Mouse (Mus musculus): ENCODE measurements at regions not wholly inside any gene's neighbourhood (a gene's known extent, or its start where the extent isn't known, plus 50 kb on each side); places are given as distances from the start of the nearest gene placed in this dataset.
"Not testable (repeated sequence)": the region's sequence is repeated elsewhere in the genome, so short reads cannot be mapped to it uniquely, and the experiment has no call there.

GRCm38 (mm10) chrX:19341231-19342007, 139.7 kb downstream of the Tex13c3 start:
- H3K27me3 ChIP-seq (ENCODE audit: control insufficient read depth, insufficient read depth, low read length); H3K27ac ChIP-seq (ENCODE audit: low read depth, low read length); H3K4me3 ChIP-seq (ENCODE audit: low read depth, low read length); H3K9ac ChIP-seq (ENCODE audit: low read length); H3K4me1 ChIP-seq (ENCODE audit: control insufficient read depth, insufficient read depth, low read length); ATAC-seq (ENCODE audit: low FRiP score); DNase-seq (ENCODE audit: low spot score, missing footprints); H3K9me3 ChIP-seq (ENCODE audit: control insufficient read depth, low read length); H3K36me3 ChIP-seq (ENCODE audit: control insufficient read depth, insufficient read depth, low read length); H3K4me2 ChIP-seq: not testable (repeated sequence)
- 75% methylated on average over 3 of the region's 3 CpGs for WGBS

DNA sequence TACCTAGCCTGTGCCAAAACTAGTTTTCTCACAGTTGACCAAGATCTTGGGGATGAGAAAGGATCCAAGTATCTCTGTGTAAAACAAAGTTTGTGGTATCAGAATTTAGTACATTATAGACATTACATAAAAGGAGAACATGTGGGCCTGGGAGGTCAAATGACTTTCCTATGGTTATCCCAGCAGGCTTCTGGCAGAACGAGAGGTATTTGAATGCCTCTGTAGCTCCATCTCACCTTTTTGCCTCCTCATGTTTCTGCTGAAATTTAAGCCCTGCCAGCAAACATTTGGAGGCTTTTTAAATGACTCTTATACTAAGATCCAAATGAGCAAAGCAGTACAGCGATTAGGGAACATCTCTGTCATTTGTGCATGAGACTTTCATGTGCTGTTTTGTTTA, 167.8 kb downstream of the Tex13c3 start:
- H3K4me2 ChIP-seq: no peak overlapping the region
- no peaks in the 10 kb centered on the region for H3K36me3 ChIP-seq (ENCODE audit: control insufficient read depth, insufficient read depth, low read length)
- H3K9ac ChIP-seq (ENCODE audit: low read length): no peak overlapping the region
- H3K4me3 ChIP-seq (ENCODE audit: low read depth, low read length): no peak overlapping the region
- no peaks in the 10 kb centered on the region for H3K4me1 ChIP-seq (ENCODE audit: control insufficient read depth, insufficient read depth, low read length)
- 75% methylated on average over 2 of the region's 2 CpGs for WGBS
- no peaks in the 10 kb centered on the region for H3K9me3 ChIP-seq (ENCODE audit: control insufficient read depth, low read length)
- DNase-seq (ENCODE audit: low spot score, missing footprints): no peak
- no peak overlapping the region for H3K27ac ChIP-seq (ENCODE audit: low read depth, low read length)
- no peaks in the 10 kb centered on the region for H3K27me3 ChIP-seq (ENCODE audit: control insufficient read depth, insufficient read depth, low read length)
- no peak for ATAC-seq (ENCODE audit: low FRiP score)

GRCm38 (mm10) chrX:19311809-19312559, 169.1 kb downstream of the Tex13c3 start:
- no peak overlapping the region for H3K27ac ChIP-seq (ENCODE audit: low read depth, low read length)
- no peaks in the 10 kb centered on the region for H3K36me3 ChIP-seq (ENCODE audit: control insufficient read depth, insufficient read depth, low read length)
- H3K9me3 ChIP-seq (ENCODE audit: control insufficient read depth, low read length): no peaks in the 10 kb centered on the region
- 75% methylated on average over 1 of the region's 1 CpGs for WGBS
- H3K9ac ChIP-seq (ENCODE audit: low read length): no peak overlapping the region
- no peak overlapping the region for H3K4me2 ChIP-seq
- H3K4me3 ChIP-seq (ENCODE audit: low read depth, low read length): no peak overlapping the region
- H3K27me3 ChIP-seq (ENCODE audit: control insufficient read depth, insufficient read depth, low read length): no peaks in the 10 kb centered on the region
- no peak for DNase-seq (ENCODE audit: low spot score, missing footprints)
- ATAC-seq (ENCODE audit: low FRiP score): no peak
- no peaks in the 10 kb centered on the region for H3K4me1 ChIP-seq (ENCODE audit: control insufficient read depth, insufficient read depth, low read length)

- Histone ChIP-seq H3K9ac (ENCODE audit: low read length) (no peak overlapping the region), H3K36me3 (ENCODE audit: control insufficient read depth, insufficient read depth, low read length) (no peaks in the 10 kb centered on the region), H3K4me2 (no peak overlapping the region), H3K27me3 (ENCODE audit: control insufficient read depth, insufficient read depth, low read length) (no peaks in the 10 kb centered on the region), H3K27ac (ENCODE audit: low read depth, low read length) (no peak overlapping the region), H3K9me3 (ENCODE audit: control insufficient read depth, low read length) (no peaks in the 10 kb centered on the region), H3K4me1 (ENCODE audit: control insufficient read depth, insufficient read depth, low read length) (no peaks in the 10 kb centered on the region), H3K4me3 (ENCODE audit: low read depth, low read length) (no peak overlapping the region)
- DNase-seq (ENCODE audit: low spot score, missing footprints): no peak
- no peak for ATAC-seq (ENCODE audit: low FRiP score)
- 68% methylated on average over 1 of the region's 1 CpGs for WGBS
Measured at GRCm38 (mm10) chrX:19311377-19311776, 169.7 kb downstream of the Tex13c3 start.

DNA sequence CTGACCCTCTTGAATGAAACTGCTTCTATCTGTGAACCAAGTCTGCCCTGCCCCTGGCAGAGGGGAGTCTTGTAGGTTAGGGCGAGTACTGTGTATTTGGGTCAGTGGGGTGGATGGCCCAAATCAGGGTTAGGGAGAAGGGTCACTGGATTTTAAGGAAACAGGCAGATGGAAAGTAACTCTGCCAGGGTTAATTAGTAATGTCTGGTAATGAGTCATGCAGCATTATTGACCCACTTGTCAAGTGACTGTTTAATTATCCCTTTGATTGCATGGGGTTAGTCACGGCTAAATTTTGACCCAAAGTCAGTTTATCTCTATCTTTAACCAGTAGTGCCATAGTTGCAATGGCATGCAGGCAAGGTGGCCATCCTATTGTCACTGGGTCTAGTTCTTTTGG, 192.9 kb downstream of the Tex13c3 start:
- H3K9ac ChIP-seq (ENCODE audit: low read length): no peak overlapping the region
- ATAC-seq (ENCODE audit: low FRiP score): no peak
- DNase-seq (ENCODE audit: low spot score, missing footprints): no peak
- H3K27me3 ChIP-seq (ENCODE audit: control insufficient read depth, insufficient read depth, low read length): no peaks in the 10 kb centered on the region
- 82% methylated on average over 2 of the region's 2 CpGs for WGBS
- H3K9me3 ChIP-seq (ENCODE audit: control insufficient read depth, low read length): no peaks in the 10 kb centered on the region
- no peak overlapping the region for H3K27ac ChIP-seq (ENCODE audit: low read depth, low read length)
- no peak overlapping the region for H3K4me3 ChIP-seq (ENCODE audit: low read depth, low read length)
- H3K4me1 ChIP-seq (ENCODE audit: control insufficient read depth, insufficient read depth, low read length): no peaks in the 10 kb centered on the region
- no peak overlapping the region for H3K4me2 ChIP-seq
- H3K36me3 ChIP-seq (ENCODE audit: control insufficient read depth, insufficient read depth, low read length): no peaks in the 10 kb centered on the region

DNA sequence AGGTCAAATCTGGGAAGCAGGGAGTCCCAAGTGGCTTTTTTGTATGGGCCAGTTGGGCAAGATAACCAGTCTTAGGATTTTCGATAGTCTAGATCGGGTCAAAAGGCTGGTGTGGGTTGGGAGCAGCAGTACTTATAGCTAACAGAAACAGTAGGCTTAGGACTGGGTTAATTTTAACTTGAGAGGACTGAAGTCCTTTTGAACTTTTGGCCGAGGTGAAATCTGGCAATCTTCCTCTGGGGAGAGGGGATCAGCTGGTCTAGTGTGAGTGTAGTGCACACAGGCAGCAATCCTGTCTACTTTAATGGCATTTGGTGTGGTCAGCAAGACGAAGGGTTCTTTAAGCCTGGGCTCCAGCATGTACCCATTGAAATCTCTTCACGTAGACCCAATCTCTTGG, 194.7 kb downstream of the Tex13c3 start:
- H3K9me3 ChIP-seq (ENCODE audit: control insufficient read depth, low read length): no peaks in the 10 kb centered on the region
- ATAC-seq (ENCODE audit: low FRiP score) (no peak), DNase-seq (ENCODE audit: low spot score, missing footprints) (no peak)
- 83% methylated on average over 5 of the region's 5 CpGs for WGBS
- H3K4me2 ChIP-seq: no peak overlapping the region
- no peak overlapping the region for H3K27ac ChIP-seq (ENCODE audit: low read depth, low read length)
- H3K4me3 ChIP-seq (ENCODE audit: low read depth, low read length): no peak overlapping the region
- no peaks in the 10 kb centered on the region for H3K27me3 ChIP-seq (ENCODE audit: control insufficient read depth, insufficient read depth, low read length)
- H3K36me3 ChIP-seq (ENCODE audit: control insufficient read depth, insufficient read depth, low read length): no peaks in the 10 kb centered on the region
- H3K9ac ChIP-seq (ENCODE audit: low read length): no peak overlapping the region
- H3K4me1 ChIP-seq (ENCODE audit: control insufficient read depth, insufficient read depth, low read length): no peaks in the 10 kb centered on the region

- Histone ChIP-seq H3K27ac (ENCODE audit: low read depth, low read length) (no peak overlapping the region), H3K4me2 (no peak overlapping the region), H3K9ac (ENCODE audit: low read length) (no peak overlapping the region), H3K27me3 (ENCODE audit: control insufficient read depth, insufficient read depth, low read length) (no peaks in the 10 kb centered on the region), H3K4me1 (ENCODE audit: control insufficient read depth, insufficient read depth, low read length) (no peaks in the 10 kb centered on the region), H3K36me3 (ENCODE audit: control insufficient read depth, insufficient read depth, low read length) (no peaks in the 10 kb centered on the region), H3K4me3 (ENCODE audit: low read depth, low read length) (no peak overlapping the region), H3K9me3 (ENCODE audit: control insufficient read depth, low read length) (no peaks in the 10 kb centered on the region)
- DNase-seq (ENCODE audit: low spot score, missing footprints) (no peak), ATAC-seq (ENCODE audit: low FRiP score) (no peak)
- WGBS: 67% methylated on average over 4 of the region's 4 CpGs
Measured at GRCm38 (mm10) chrX:19285773-19286172, 195.3 kb downstream of the Tex13c3 start.

GRCm38 (mm10) chrX:19283078-19283477, 198.0 kb downstream of the Tex13c3 start:
- no peak for ATAC-seq (ENCODE audit: low FRiP score)
- Histone ChIP-seq H3K9me3 (ENCODE audit: control insufficient read depth, low read length) (no peaks in the 10 kb centered on the region), H3K4me3 (ENCODE audit: low read depth, low read length) (no peak overlapping the region), H3K4me2 (no peak overlapping the region), H3K4me1 (ENCODE audit: control insufficient read depth, insufficient read depth, low read length) (no peaks in the 10 kb centered on the region), H3K9ac (ENCODE audit: low read length) (no peak overlapping the region), H3K36me3 (ENCODE audit: control insufficient read depth, insufficient read depth, low read length) (no peaks in the 10 kb centered on the region), H3K27me3 (ENCODE audit: control insufficient read depth, insufficient read depth, low read length) (no peaks in the 10 kb centered on the region), H3K27ac (ENCODE audit: low read depth, low read length) (no peak overlapping the region)
- WGBS: 87% methylated on average over 3 of the region's 3 CpGs
- DNase-seq (ENCODE audit: low spot score, missing footprints): no peak

DNA sequence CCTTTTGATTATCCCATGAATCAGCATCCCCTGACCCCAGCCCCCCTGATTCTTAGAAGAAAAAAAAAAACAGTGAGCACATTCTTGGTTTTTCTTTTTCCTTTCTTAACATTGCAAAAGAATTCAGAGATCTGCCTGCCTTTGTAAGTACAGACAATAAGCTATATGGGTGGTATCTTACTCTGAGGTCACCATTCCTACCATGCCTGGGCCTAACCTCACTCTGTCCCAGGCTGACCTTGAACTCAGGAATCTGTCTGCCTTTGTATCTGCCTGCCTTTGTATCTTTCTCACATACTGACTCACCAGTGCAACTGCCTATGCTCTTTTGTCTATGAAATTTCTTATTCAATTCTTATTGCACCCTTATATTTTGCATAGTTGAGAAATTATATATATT, 216.9 kb downstream of the Tex13c3 start:
- Histone ChIP-seq H3K4me1 (ENCODE audit: control insufficient read depth, insufficient read depth, low read length) (no peaks in the 10 kb centered on the region), H3K36me3 (ENCODE audit: control insufficient read depth, insufficient read depth, low read length) (no peaks in the 10 kb centered on the region), H3K9me3 (ENCODE audit: control insufficient read depth, low read length) (no peaks in the 10 kb centered on the region), H3K9ac (ENCODE audit: low read length) (no peak overlapping the region), H3K4me3 (ENCODE audit: low read depth, low read length) (no peak overlapping the region), H3K27me3 (ENCODE audit: control insufficient read depth, insufficient read depth, low read length) (no peaks in the 10 kb centered on the region), H3K4me2 (no peak overlapping the region), H3K27ac (ENCODE audit: low read depth, low read length) (no peak overlapping the region)
- ATAC-seq (ENCODE audit: low FRiP score): peak; percentile 52; the same call in 1 of the 2 replicates
- DNase-seq (ENCODE audit: low spot score, missing footprints): no peak

Measured in midbrain, embryonic 11.5 days (tissue).